Mouse (Mus musculus): ENCODE measurements around the gene Ntm. TPM values are rescaled to one million over a fixed set of nuclear protein-coding genes. Genes with fewer than 3 reads are reported as not detected.

Gene Ntm
- polyA plus RNA-seq, 1 experiment = 2.5 TPM

DNA sequence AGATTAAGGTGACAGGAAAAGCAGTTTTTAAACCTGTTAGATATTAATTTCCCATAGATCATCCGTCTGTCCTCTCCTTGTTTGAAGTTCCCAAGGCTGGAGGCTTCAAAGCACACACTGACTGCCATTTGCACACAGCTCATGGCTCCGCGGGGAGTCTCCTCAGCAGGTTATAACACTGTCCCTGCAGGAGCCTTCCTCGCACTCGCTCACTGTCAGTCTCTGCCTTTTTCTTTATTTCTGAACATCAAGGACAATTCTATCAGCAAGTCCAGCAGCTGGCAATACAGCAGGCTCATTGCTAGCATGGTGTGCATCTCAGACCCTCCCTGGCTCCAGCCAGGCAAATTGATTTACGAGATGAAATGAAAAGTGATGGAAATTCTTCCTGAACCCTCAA, 485.7 kb downstream of the Ntm start:
- no peak for DNase-seq (ENCODE audit: low spot score)

DNA sequence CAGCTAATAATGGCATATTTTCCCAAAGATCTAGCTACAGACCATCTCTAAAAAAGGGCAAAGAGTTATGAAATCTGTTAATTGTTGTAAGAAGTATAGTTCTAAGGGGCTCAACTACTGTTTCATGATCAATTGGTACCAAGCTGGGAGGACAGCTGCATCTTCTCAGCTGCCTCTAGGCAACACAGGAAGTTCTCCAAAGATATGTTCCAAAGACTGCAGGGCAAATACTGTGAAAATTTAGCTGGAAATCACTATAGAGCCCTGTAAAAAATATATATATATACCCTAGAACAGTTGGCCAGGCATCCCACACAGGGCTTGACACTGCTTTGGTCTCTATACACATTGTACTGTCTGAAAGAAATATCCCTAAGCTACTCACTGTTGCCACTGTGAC, 489.5 kb downstream of the Ntm start:
- no peak for DNase-seq (ENCODE audit: low spot score)

DNA sequence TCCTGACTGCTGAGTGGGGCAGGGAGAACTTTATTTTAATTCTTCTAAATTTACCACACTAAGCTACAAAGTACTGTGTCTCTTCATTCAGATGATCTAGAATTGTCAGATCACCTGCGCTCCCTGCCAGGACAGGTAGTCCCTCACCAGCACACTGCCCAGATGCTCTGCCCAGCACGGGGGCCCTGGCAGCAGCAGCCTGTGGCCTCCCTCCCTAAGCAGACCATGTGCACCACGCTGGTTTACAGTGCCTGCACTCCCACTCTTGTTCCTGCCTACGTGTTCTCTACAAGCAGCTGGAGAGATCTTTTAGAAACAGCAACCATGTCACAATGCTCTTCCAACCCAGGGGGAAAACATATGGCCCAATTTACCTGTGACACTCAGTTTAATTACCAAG, 490.7 kb downstream of the Ntm start:
- DNase-seq (ENCODE audit: low spot score) = no peak

DNA sequence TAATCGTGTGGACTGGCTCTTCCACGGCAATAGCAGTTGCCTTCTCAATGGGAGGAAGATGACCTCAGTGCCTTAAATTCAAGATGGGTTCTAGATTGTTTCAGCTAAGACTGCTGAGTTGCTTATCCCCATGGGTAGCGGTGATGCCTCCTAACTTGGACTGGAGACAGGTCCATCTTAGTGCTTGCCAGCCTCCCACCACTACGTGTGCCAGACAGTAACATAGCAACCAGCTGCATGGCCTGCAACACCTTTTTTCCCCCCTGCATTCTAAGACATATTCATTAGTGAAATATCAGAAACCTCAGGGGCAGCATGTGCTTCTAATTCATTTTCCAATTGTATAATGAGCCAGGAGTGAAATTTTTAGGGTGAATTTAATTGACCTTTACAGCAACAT, 498.2 kb downstream of the Ntm start:
- no peak for DNase-seq (ENCODE audit: low spot score)

DNA sequence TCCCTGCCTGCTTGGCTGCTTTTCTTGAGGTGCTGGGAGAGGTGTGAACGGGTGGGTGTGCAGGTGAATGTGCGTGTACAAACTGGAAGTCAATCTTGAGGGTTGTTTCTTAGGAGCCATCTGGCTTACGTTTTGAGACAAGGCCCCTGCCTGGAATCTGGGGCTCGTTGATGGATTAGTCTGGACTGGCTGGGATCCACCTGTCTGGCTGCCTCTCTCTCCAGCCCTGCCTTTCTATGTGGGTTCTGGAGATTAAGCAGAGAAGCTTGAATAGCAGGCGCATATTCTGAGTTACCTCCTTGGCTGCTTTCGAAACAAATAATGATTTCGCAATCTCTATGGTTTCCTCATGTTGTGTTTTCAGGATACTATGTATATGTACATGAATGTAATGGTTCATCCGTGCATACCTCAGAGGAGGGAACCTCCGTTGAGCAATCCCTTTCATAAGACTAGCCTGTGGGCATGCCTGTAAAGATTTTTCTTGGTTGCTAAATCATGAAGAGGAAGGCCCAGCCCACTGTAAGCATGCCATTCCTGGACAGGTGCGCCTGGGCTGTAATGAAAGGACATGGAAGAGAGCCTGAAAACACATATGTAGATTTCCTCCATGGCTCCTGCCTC, 499.9 kb downstream of the Ntm start:
- DNase-seq (ENCODE audit: low spot score) = no peak

DNA sequence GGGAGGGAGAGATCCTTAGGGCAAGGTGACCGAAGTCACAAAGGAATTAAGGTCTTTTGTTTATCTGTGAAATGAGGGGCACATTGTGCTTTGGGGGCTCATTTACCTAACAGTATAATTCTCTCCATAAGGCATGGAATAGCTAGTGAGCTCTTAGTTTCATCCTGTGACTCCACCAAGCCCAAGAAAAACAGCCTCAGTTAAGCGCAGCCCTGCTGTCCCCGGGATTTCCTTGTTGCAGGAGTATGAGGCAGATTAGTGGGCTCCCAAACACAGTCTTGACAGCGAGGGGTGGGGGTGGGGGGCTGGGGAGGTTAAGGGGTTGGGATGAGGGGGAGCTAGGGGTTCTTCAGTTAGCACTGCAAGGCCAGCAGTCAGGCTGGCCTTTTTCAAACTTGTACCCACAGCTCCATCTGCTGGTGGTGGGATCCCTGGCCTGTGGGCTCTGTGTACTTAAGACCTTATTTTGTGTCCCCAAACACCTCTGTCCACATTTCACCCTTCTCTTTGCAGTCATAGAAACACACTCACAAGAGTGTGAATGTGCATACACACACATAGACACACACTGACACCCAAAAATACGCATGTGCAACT, 504.9 kb downstream of the Ntm start:
- no peak for DNase-seq (ENCODE audit: low spot score)

DNA sequence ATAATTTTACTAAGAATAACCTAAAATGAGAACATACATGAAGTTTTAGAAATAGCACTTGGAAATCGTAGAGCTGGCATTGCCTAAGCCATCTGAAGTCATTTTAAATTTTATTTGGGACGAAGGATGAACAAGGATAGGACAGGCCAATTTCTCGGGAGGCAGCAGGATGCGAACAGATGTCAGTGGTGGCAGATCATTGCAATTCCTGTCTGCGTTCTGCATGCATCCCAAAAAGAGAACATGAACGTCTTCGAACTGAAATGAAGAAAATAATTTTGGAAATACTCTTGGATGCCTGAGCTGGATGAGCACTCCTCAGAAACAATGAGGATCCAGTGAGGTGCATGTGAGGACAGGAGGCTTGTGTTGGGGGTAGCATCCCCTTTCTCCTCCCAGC, 506.9 kb downstream of the Ntm start:
- no peak for DNase-seq (ENCODE audit: low spot score)

DNA sequence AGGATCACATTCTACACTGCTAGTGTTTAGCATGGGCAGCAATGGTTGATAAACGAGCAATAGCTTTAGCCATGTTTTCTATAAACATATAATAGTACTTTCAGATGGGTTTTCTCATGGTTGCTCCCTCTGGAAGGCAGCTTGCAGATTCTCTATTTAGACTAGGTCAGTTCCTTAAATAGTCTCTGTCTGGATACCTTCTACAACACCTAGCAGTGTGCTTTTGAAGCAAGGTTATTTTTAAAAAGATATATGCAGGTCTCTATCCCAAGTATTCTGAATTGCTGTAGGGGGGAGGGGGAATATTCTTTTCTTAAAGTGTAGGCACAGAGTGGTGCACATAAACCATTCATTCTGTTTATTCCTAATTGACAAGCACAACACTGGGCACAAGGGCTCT, 511.7 kb downstream of the Ntm start:
- DNase-seq (ENCODE audit: low spot score) = no peak

DNA sequence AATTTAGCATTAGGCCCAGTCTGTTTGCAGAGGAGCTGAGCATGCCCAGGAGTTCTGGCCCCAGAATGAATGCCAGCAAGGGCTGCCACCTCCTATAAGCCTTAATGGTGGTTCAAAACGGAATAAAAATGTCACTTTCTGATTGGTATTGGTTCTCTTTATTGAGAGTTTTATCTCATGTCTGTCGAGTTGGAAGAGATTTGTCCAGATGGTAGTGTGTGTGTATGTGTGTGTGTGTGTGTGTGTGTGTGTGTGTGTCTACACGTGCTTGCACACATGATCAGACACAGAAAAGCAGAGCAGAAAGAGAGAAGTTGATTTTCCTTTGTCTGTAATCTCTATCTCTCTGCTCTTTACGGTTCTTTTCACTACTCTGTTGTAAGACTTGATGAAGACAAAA, 518.9 kb downstream of the Ntm start:
- no peak for DNase-seq (ENCODE audit: low spot score)

DNA sequence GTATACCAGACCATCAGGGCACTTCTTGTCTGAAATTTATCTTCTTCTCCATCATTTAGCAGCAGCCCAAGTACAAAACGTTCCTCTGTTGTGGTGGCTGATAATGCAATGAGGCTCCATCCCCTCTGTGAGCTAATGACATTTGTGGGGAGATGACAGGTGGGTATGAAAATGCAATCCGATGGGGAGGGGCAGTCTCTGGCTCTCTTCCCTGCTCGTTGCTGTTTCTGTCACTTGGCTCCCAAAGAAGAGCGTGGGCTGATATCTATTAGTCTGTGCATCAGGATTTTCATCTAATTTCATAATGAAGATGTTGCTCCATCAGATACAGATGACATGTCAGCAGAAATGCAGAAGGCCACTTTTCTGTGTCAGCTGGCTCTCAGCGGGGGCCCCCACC, 523.5 kb downstream of the Ntm start:
- DNase-seq (ENCODE audit: low spot score) = no peak

DNA sequence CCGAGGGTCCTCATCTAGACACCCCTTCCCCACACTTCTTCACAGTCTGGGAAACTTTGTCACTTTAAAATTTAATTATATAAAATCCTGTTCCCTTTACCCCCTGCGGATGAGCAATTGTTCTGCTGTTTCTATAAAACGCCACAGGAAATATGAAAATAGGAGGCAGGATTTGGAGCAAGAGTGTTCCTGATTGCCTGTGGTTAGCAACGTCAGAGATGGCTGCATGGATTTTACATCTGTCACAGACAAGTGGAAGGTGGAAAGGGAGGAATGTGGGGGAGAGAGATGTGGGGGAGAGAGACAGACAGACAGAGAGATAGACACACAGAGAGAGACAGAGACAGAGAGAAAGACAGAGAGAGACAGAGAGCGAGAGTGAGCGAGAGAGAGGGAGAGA, 528.3 kb downstream of the Ntm start:
- DNase-seq (ENCODE audit: low spot score) = no peak

DNA sequence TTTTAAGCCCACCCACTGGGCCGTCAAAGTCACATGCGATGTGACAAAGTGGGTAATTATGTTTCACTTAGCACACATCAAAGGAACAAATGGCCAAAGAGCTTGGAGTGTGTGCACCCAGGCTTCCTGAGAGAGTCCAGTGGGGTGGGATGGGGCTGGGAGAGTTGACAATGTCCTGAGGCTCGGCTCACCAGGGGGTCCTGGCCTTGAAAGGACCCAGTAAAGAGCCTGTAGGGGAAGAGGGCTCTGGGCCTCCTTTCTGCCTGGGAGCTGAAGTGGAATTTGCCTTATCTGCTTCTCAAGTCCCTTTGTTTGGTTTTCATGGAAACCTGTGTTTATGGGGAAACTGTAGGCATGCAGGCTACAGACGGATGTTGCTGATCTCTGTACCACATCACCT, 529.0 kb downstream of the Ntm start:
- DNase-seq (ENCODE audit: low spot score) = no peak

DNA sequence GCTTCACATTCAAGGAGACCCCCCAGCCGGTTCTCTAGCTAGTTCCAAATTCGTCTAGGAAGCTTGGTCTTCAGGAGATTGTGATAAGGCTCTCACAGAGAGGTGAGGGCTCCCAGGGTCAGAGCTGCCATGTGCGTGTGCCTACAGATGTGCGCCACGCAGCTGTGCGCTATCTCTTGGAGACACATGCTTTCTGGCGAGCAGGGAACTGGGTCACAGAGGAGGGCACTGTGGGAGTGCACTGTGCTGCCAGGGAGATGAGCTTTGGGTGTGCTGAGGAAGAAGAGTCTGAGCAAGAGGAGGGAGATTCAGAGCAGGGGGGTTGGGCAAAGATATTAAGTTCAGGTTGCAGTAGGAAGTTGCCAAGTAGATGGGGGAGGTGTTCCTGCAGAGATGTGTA, 529.8 kb downstream of the Ntm start:
- DNase-seq (ENCODE audit: low spot score) = no peak

DNA sequence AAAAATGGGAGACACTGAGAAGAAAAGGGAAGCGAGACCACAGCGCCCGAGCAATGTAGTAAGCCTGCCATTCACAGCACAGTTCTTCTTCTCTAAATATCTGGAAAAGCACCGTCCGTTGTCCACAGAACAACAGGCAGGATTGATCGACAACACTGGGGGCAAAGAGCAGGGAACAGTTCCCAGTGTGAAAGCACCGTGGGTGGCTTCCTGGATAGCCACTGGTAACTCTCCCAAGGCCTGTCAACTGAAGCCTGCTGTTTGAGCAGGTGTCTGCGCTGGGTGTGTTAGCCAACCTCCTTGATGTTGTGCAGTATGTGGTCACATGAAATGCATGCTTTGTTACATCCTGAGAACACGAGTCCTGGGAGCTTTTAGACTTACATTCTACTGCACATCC, 531.4 kb downstream of the Ntm start:
- no peak for DNase-seq (ENCODE audit: low spot score)

DNA sequence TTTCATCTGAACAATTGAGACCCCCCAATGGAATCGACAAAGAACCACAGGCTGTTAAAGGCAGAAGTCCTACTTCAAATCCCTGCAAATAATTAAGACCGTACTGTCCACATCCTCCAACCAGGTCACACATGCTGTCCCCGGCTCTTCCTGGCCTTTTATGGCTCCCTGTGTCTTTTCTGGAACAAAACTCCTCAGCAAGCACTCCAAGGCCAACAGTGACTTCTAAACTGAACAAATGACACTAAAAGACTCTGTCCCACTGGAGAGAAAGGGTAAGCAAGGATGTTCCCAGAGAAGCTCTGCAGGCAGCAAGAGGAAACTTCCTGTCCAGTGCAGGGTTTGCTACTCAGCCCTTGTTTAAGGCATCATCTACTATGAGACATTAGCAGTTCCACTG, 532.8 kb downstream of the Ntm start:
- no peak for DNase-seq (ENCODE audit: low spot score)

DNA sequence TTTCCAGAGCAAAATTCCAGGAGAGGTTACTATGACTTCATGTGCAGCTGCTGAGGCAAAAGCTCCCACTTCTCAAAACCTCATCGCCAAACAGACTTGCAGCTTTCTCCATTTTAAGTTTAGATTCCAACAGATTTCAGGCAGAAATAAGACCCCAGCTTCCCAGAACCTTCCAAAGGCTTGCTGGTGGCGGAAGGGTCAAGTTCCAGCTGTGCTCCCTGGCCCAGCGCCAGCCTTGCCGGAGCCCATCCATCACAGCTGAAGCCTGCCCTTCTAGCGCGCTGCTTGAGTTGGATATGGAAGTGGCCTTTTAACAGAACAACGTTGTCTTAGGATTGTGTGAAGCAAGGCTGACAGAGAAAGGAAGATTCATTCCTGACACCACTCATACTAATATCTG, 534.6 kb downstream of the Ntm start:
- no peak for DNase-seq (ENCODE audit: low spot score)

DNA sequence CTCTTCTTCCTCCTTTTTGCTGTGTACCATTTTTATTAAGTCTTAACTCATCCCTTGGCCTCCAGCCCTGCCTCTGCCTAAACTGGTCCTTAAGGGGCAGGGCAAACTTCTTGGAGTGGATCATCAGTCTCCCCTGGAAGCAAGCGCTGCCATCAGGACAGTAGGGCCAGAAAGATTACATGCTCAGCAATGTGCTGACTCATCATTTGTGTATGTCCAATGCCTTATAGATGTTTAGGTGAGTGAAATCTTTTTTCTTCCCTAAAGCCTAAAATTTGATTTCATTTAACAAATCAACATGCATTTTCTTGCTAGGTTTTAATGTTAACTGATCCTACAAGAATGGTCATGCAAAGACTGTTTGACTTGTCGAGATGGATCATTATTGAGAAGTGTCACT, 536.7 kb downstream of the Ntm start:
- DNase-seq (ENCODE audit: low spot score) = no peak

DNA sequence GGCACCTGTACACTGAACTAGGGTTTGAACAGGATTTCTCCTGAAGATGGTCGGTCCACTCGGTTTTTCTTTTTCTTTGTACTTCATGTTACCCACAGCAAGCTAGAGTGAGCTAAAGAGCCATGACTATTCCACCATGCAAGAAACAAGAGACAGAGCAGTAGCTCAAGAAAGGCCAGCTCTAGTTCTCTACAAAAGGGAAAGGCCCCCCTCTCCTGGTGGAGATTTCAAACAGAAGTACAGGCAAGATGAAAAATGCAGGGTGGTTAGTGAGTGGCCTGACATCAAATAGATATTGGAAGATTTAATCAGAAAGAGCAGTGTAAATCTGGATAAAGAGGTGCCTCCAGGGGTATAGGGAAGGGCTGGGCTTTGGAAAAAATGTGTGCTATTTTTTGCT, 547.4 kb downstream of the Ntm start:
- no peak for DNase-seq (ENCODE audit: low spot score)

DNA sequence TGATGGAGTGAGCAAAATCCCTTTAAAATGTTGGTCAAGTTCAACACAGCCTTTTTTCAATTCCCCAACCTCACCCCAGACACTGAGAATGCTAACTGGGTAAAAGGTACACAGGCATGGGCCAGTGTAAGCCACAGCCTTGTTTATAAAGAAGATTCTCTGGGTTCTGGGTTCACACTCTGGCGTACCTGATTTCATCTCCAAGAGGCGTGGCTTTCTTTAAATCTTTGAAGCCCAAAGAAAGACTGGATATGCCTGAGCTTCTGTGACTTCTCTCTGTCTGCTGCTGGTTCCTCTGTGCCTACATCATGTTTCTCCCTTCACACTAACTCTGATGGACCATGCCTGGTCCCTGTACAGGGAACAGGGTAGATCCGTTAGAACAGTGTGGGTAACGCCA, 549.8 kb downstream of the Ntm start:
- DNase-seq (ENCODE audit: low spot score) = no peak

DNA sequence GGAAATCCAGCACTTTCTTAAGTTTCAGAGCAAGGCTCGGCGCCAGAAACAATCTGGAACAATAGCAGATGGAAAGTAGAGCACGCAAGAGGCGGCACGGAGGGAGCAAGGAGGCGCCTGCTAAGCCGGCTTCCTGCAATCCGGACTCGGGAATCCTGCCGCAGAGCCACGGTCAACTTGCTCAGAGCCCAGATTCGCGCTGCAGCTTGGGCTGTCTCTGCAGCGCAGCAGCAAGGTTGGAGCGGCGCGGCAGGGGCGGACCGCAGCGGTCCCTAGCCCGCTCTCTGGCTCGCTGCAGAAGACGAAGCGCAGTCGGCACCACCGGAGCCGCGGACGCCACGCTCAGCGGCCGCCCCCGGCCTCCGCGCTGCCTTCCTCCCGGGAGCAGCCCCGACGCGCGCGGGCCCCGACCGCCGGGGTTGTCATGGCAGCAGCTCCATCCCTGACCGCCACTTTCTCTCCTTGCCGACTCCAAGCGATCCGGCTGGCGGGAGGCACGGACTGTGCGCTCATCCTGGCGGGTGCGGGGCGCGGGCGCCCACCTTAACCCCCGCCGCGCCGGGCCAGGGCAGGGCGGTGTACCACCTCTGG, 550.7 kb downstream of the Ntm start:
- DNase-seq (ENCODE audit: low spot score) = no peak

DNA sequence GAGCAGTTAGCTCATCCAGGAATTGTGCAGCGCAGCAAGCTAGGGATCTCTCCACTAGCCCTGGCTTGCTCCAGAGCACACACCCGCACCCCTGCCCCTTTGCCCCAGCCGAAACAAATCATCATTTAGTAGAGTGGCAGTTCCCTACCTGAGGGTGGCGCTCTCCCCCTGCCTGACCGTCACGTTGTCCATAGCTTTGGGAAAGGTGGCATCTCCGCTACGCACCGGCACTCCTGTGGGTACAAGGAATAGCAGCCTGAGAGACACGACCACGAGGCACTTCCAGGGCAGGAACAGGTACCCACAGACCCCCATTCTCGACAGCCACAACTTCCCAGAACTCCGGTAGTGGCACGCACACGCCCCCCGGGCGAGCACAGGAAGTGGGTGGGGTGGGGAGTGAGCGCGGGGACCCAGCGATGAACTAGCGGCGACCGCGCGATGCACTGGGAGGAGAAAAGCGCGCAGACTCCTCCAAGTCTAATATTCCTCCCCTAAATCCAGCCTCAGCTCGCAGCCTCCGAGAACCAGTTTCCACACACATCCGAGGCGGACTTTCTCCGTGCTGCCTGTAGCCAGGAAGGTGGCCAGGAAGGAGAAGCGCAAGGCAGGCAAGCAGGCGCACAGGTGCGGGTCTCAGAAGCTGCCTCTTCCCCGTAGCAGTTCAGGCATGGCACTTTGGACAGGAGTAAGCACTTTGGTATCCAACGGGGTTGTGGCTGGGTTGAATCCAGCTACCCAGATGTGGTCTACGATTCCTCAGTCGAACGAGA, 551.3 kb downstream of the Ntm start:
- no peak for DNase-seq (ENCODE audit: low spot score)

DNA sequence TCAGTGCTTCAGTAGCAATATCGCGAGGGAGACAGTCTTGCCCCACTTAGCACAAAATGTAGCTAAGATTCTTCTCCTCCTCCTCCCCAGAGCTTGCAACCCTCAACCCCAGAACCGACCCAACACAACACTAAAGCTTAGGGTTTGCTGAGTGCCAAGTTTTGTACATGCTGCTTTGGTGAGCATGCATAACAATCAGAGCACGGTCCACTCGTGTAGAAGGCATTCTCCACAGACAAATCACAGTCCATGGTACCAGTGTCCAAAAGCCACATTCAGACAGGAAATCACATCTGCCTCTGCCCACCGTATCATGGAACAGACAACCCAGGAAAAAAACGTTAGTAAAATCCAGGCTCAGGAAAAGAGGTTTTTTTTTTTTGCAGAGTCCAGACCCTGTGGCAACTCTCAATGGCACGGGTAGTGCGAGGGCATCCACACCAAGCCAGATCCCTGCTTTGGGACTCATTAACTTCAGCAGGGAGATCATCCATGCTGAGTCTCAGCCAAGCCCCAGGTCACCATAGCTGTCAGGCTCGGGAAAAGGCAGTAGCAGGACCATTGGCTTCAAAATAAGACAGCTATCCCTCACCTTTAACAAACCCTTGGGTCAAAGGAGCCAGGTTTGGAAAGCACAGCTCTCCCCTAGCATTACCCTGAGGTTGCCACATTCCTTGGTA, 552.1 kb downstream of the Ntm start:
- DNase-seq (ENCODE audit: low spot score) = no peak

DNA sequence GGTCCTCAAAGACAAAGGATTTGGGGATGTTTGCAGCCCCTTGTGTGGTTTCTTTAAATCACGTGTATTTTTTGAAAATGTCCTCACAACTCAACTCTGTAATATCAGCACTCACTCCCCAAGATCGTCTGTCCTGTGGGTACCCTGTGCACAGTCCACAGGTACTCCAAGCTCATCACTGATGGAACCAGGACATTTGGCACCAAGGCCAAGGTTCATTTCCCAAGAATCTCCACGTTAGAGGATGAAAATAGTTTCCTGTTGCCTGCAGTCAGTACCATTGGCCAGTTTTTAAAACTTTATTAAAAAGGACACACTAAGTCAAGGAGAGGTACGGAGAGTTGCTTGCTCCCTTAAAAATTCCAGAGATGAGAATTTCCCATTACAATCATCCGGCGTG, 552.7 kb downstream of the Ntm start:
- DNase-seq (ENCODE audit: low spot score) = no peak

Data from urinary bladder, adult 2 months (tissue).